Comparison of ENCODE assay signal across 8 mouse cellular contexts in genomic region chr8:126666327-126667085, GRCm38 (mm10).
DNase-seq lines count a peak whose midpoint lies in the region; ATAC-seq and TF ChIP-seq lines count a peak whose summit lies in the region.

No protein-coding gene starts in this region.

- ATAC-seq in erythroid progenitor cell, adult 5-6 weeks (replicated peaks; ENCODE audit: low FRiP score, poor library complexity, severe bottlenecking), result 0 out of 2 replicates have a peak, but pooled peaks have one; percentile 52
- ATAC-seq in heart, embryonic 12.5 days (ENCODE audit: insufficient number of reproducible peaks, low FRiP score), result peak; percentile 87
- peak; percentile 84 for ATAC-seq in kidney, postnatal 0 days (replicated peaks; ENCODE audit: low FRiP score, low read depth)
- peak; percentile 81 for ATAC-seq in liver, embryonic 11.5 days (replicated peaks; ENCODE audit: low FRiP score)
- ATAC-seq in stomach, embryonic 14.5 days (ENCODE audit: insufficient number of reproducible peaks, insufficient read depth, low FRiP score, low read depth), result peak; percentile 89

- H3K79me3 ChIP-seq in C2C12 (ENCODE audit: low read depth), result no peaks in the 10 kb centered on the region

- peak overlapping the region; percentile 55 for H3K9ac ChIP-seq in heart, embryonic 12.5 days
- H3K9ac ChIP-seq in kidney, postnatal 0 days (ENCODE audit: low read depth, low read length), result 0 out of 2 replicates have a peak overlapping the region, but pooled peaks have one; percentile 24
- peak overlapping the region; percentile 64 for H3K9ac ChIP-seq in liver, embryonic 11.5 days (ENCODE audit: low read depth, low read length)
- no peak overlapping the region for H3K9ac ChIP-seq in stomach, embryonic 14.5 days (replicated peaks; ENCODE audit: low read depth, low read length)

- under 1% methylated on average over 14 of the region's 15 CpGs for WGBS in heart, embryonic 12.5 days
- under 1% methylated on average over 15 of the region's 15 CpGs for WGBS in kidney, postnatal 0 days
- WGBS in liver, embryonic 11.5 days, result 3% methylated on average over 15 of the region's 15 CpGs
- 1% methylated on average over 15 of the region's 15 CpGs for WGBS in stomach, embryonic 14.5 days

- DNase-seq in brain, embryonic 14.5 days (ENCODE audit: low read depth), result peak; percentile 100
- DNase-seq in kidney, postnatal 0 days (ENCODE audit: low spot score), result peak; percentile 100
- peak; percentile 83 for DNase-seq in liver, embryonic 11.5 days (ENCODE audit: low spot score)
- DNase-seq in naive thymus-derived CD4-positive, alpha-beta T cell, adult 2 months (ENCODE audit: low read depth), result peak; percentile 98

- peaks cover 79% of the 10 kb centered on the region for H3K4me1 ChIP-seq in heart, embryonic 12.5 days (replicated peaks)
- peaks cover 60% of the 10 kb centered on the region for H3K4me1 ChIP-seq in kidney, postnatal 0 days (replicated peaks; ENCODE audit: insufficient read depth, low read length)
- H3K4me1 ChIP-seq in liver, embryonic 11.5 days (replicated peaks; ENCODE audit: control insufficient read depth, insufficient read depth, low read length), result peaks cover 51% of the 10 kb centered on the region
- H3K4me1 ChIP-seq in stomach, embryonic 14.5 days (ENCODE audit: control insufficient read depth, insufficient read depth, low read length), result peaks cover 64% of the 10 kb centered on the region

- peak overlapping the region; percentile 43 for H3K4me2 ChIP-seq in heart, embryonic 12.5 days
- peak overlapping the region; percentile 30; the same call in 1 of the 2 replicates for H3K4me2 ChIP-seq in kidney, postnatal 0 days (ENCODE audit: low read length)
- peak overlapping the region; percentile 50 for H3K4me2 ChIP-seq in liver, embryonic 11.5 days
- peak overlapping the region; percentile 38; the same call in 1 of the 2 replicates for H3K4me2 ChIP-seq in stomach, embryonic 14.5 days (replicated peaks; ENCODE audit: low read depth, low read length)

- H3K27ac ChIP-seq in heart, embryonic 12.5 days (ENCODE audit: poor library complexity, severe bottlenecking), result peak overlapping the region; percentile 100
- peak overlapping the region; percentile 88 for H3K27ac ChIP-seq in kidney, postnatal 0 days
- peak overlapping the region; percentile 87 for H3K27ac ChIP-seq in liver, embryonic 11.5 days (ENCODE audit: low read depth, low read length)
- peak overlapping the region; percentile 96 for H3K27ac ChIP-seq in stomach, embryonic 14.5 days (ENCODE audit: low read length)

- no peaks in the 10 kb centered on the region for H3K27me3 ChIP-seq in C2C12 (ENCODE audit: control insufficient read depth, insufficient read depth, insufficient read length)
- H3K27me3 ChIP-seq in heart, embryonic 12.5 days (replicated peaks), result no peaks in the 10 kb centered on the region
- no peaks in the 10 kb centered on the region for H3K27me3 ChIP-seq in kidney, postnatal 0 days (ENCODE audit: insufficient read depth, low read length)
- H3K27me3 ChIP-seq in liver, embryonic 11.5 days (replicated peaks; ENCODE audit: control insufficient read depth, insufficient read depth, low read length), result no peaks in the 10 kb centered on the region
- H3K27me3 ChIP-seq in stomach, embryonic 14.5 days (ENCODE audit: control insufficient read depth, insufficient read depth, low read length), result no peaks in the 10 kb centered on the region

- TF ChIP-seq CTCF in C2C12 (IDR thresholded peaks at IDR 0.05; ENCODE audit: control insufficient read depth, insufficient read depth, insufficient read length), result no peak
- TF ChIP-seq CTCF in brain, embryonic 14.5 days (IDR thresholded peaks at IDR 0.05; ENCODE audit: borderline replicate concordance, extremely low read depth, insufficient read depth, insufficient read length), result no peak
- no peak for TF ChIP-seq CTCF in kidney, postnatal 0 days (IDR thresholded peaks at IDR 0.05; ENCODE audit: low read depth)

- no peak for TF ChIP-seq POLR2A in brain, embryonic 14.5 days (IDR thresholded peaks at IDR 0.05; ENCODE audit: borderline replicate concordance, extremely low read depth, insufficient read depth, insufficient read length, poor library complexity, severe bottlenecking)

- H3K36me3 ChIP-seq in C2C12 (ENCODE audit: control insufficient read depth, insufficient read depth), result no peaks in the 10 kb centered on the region
- no peaks in the 10 kb centered on the region for H3K36me3 ChIP-seq in heart, embryonic 12.5 days
- no peaks in the 10 kb centered on the region for H3K36me3 ChIP-seq in kidney, postnatal 0 days (ENCODE audit: insufficient read depth, low read length)
- H3K36me3 ChIP-seq in liver, embryonic 11.5 days (ENCODE audit: control insufficient read depth, insufficient read depth, low read length), result no peaks in the 10 kb centered on the region
- H3K36me3 ChIP-seq in stomach, embryonic 14.5 days (ENCODE audit: control insufficient read depth, insufficient read depth, low read length), result no peaks in the 10 kb centered on the region

- H3K4me3 ChIP-seq in C2C12 (ENCODE audit: insufficient read depth, poor library complexity, severe bottlenecking), result no peak overlapping the region
- no peak overlapping the region for H3K4me3 ChIP-seq in heart, embryonic 12.5 days
- no peak overlapping the region for H3K4me3 ChIP-seq in kidney, postnatal 0 days (replicated peaks; ENCODE audit: low read depth, low read length)
- H3K4me3 ChIP-seq in liver, embryonic 11.5 days (ENCODE audit: low read depth, low read length), result no peak overlapping the region
- no peak overlapping the region for H3K4me3 ChIP-seq in stomach, embryonic 14.5 days (ENCODE audit: low read depth, low read length)

- H3ac ChIP-seq in C2C12 (ENCODE audit: control insufficient read depth, insufficient read length, low read depth), result peak overlapping the region; percentile 64

- H3K79me2 ChIP-seq in C2C12 (ENCODE audit: control insufficient read depth, insufficient read depth), result no peaks in the 10 kb centered on the region

- H3K9me3 ChIP-seq in heart, embryonic 12.5 days (replicated peaks), result no peaks in the 10 kb centered on the region
- H3K9me3 ChIP-seq in kidney, postnatal 0 days (replicated peaks; ENCODE audit: low read length), result no peaks in the 10 kb centered on the region
- H3K9me3 ChIP-seq in liver, embryonic 11.5 days (ENCODE audit: control insufficient read depth, low read length), result no peaks in the 10 kb centered on the region
- H3K9me3 ChIP-seq in stomach, embryonic 14.5 days (ENCODE audit: control insufficient read depth, low read depth, low read length), result no peaks in the 10 kb centered on the region

TF ChIP-seq in C2C12, 6 proteins besides CTCF, POLR2A, EP300 and RAD21:
- peak; percentile 10 for TF ChIP-seq MYOD1 (IDR thresholded peaks at IDR 0.05; ENCODE audit: control insufficient read depth, insufficient read length, low read depth)
- TF ChIP-seq FOSL1 (IDR thresholded peaks at IDR 0.05; ENCODE audit: insufficient read depth, low read length, poor library complexity, severe bottlenecking), result no peak
- TF ChIP-seq USF1 (IDR thresholded peaks at IDR 0.05; ENCODE audit: low read depth), result peak; percentile 56
- peak; percentile 98 for TF ChIP-seq MAX (IDR thresholded peaks at IDR 0.05)
TF ChIP-seq in C2C12: peak in this region for 3.
